Mouse (Mus musculus): ENCODE results near the gene Olfr780. TPM values are rescaled to one million over a fixed set of nuclear protein-coding genes. Genes with fewer than 3 reads are reported as not detected.
"Not testable (repeated sequence)": the region's sequence is repeated elsewhere in the genome, so short reads cannot be mapped to it uniquely, and the experiment has no call there.

Gene Olfr780
- not detected in 2 replicates for total RNA-seq (2012; rRNA removed)

DNA sequence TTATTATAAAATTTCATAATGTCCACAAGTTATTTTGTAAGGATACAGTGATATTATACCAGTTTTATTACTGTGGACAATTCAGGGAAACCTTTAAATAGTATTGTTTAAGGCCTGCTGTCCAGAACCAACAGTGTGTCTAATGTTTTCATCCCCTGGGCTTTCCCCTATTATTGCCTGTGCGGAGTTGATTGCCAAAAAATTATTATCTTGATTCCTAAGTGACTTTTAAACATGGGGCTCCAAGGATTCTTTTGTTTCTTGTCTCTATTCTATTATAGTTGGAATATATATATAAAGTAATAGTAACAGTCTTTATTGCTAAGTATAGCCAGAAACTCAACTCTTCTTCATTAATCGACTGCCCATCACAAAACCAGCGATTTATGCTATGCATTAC, at the start of gene Olfr780:
TSS of gene Olfr780 (plus strand) at position 301 of the 400 bp plus-strand sequence.
- H3K9me3 ChIP-seq (ENCODE audit: control insufficient read depth, insufficient read depth, low read depth, low read length) = no peaks in the 10 kb centered on the region
- H3K27ac ChIP-seq (ENCODE audit: insufficient read depth, low read depth, low read length, poor library complexity, severe bottlenecking) = no peak within 1 kb of the TSS
- no peak within 1 kb of the TSS for H3K4me3 ChIP-seq (ENCODE audit: insufficient read depth in 1 of 2, low read depth in 1 of 2, low read length in 2 of 2, poor library complexity in 1 of 2, severe bottlenecking in 1 of 2)
- TF ChIP-seq CHD2 (IDR thresholded peaks at IDR 0.05; ENCODE audit: low read depth, low read length) (no peak), ZC3H11A (IDR thresholded peaks at IDR 0.05; ENCODE audit: borderline replicate concordance, low read depth, low read length) (no peak), ZNF384 (IDR thresholded peaks at IDR 0.05; ENCODE audit: low read depth, low read length) (no peak), MAFK (IDR thresholded peaks at IDR 0.05; ENCODE audit: insufficient read depth, low read depth, low read length) (no peak), HCFC1 (IDR thresholded peaks at IDR 0.05; ENCODE audit: borderline replicate concordance, insufficient read depth, low read length) (no peak)
- H3K4me1 ChIP-seq (ENCODE audit: control insufficient read depth in 2 of 2, insufficient read depth in 2 of 2, low read length in 2 of 2, poor library complexity in 1 of 2) = no peaks in the 10 kb centered on the region
- in situ Hi-C loops (cut with MboI; ENCODE audit: low sequenced_read_pairs in 2 of 2, unreplicated experiment in 2 of 2) = no loop called here
- H3K36me3 ChIP-seq (ENCODE audit: control insufficient read depth, insufficient read depth, low read length, poor library complexity, severe bottlenecking) = no peaks in the 10 kb centered on the region
- no peak within 1 kb of the TSS for H3K9ac ChIP-seq (ENCODE audit: insufficient read depth, low read depth, low read length, poor library complexity, severe bottlenecking)
- DNase-seq (ENCODE audit: low read depth, low spot score) = no peak

DNA sequence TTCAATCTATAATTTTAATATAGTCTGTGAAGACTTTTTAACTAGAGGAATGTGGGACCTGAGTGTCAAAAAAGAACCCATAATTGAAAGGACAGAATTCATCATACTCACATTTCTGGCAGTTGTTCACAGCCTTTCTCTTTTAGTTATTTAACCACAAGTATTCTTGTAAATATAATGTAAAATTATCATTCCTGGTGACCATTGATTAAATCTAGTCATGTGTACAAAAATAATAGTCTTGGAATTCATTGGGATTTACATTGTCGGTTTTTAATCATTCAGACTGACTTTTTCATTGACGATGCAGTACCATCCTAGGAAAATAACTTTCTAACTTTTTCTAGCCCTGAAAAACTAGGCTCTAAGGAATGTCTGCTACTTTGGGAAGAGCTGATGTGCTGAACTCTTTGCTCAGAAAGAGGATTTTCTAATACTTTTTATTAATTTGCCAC, 46.8 kb upstream of the Olfr780 start, which contains the start of gene Olfr777:
TSS of gene Olfr777 (minus strand) at position 405 of the 455 bp plus-strand sequence.
- H3K4me3 ChIP-seq (ENCODE audit: insufficient read depth in 1 of 2, low read depth in 1 of 2, low read length in 2 of 2, poor library complexity in 1 of 2, severe bottlenecking in 1 of 2) = no peak within 1 kb of the TSS
- TF ChIP-seq ZNF384 (IDR thresholded peaks at IDR 0.05; ENCODE audit: low read depth, low read length) = no peak
- no peak for TF ChIP-seq MAFK (IDR thresholded peaks at IDR 0.05; ENCODE audit: insufficient read depth, low read depth, low read length)
- TF ChIP-seq CHD2 (IDR thresholded peaks at IDR 0.05; ENCODE audit: low read depth, low read length) = no peak
- no peak for TF ChIP-seq HCFC1 (IDR thresholded peaks at IDR 0.05; ENCODE audit: borderline replicate concordance, insufficient read depth, low read length)
- no peak for TF ChIP-seq ZC3H11A (IDR thresholded peaks at IDR 0.05; ENCODE audit: borderline replicate concordance, low read depth, low read length)
- in situ Hi-C loops (cut with MboI; ENCODE audit: low sequenced_read_pairs in 2 of 2, unreplicated experiment in 2 of 2) = no loop called here
- no peak within 1 kb of the TSS for H3K9ac ChIP-seq (ENCODE audit: insufficient read depth, low read depth, low read length, poor library complexity, severe bottlenecking)
- no peaks in the 10 kb centered on the region for H3K4me1 ChIP-seq (ENCODE audit: control insufficient read depth in 2 of 2, insufficient read depth in 2 of 2, low read length in 2 of 2, poor library complexity in 1 of 2)
- no peaks in the 10 kb centered on the region for H3K9me3 ChIP-seq (ENCODE audit: control insufficient read depth, insufficient read depth, low read depth, low read length)
- H3K27ac ChIP-seq (ENCODE audit: insufficient read depth, low read depth, low read length, poor library complexity, severe bottlenecking) = no peak within 1 kb of the TSS
- no peaks in the 10 kb centered on the region for H3K36me3 ChIP-seq (ENCODE audit: control insufficient read depth, insufficient read depth, low read length, poor library complexity, severe bottlenecking)
- no peak for DNase-seq (ENCODE audit: low read depth, low spot score)

- H3K4me1 ChIP-seq (ENCODE audit: control insufficient read depth in 2 of 2, insufficient read depth in 2 of 2, low read length in 2 of 2, poor library complexity in 1 of 2); H3K9me3 ChIP-seq (ENCODE audit: control insufficient read depth, insufficient read depth, low read depth, low read length); H3K9ac ChIP-seq (ENCODE audit: insufficient read depth, low read depth, low read length, poor library complexity, severe bottlenecking); DNase-seq (ENCODE audit: low read depth, low spot score); in situ Hi-C loops (cut with MboI; ENCODE audit: low sequenced_read_pairs in 2 of 2, unreplicated experiment in 2 of 2); H3K27ac ChIP-seq (ENCODE audit: insufficient read depth, low read depth, low read length, poor library complexity, severe bottlenecking); H3K4me3 ChIP-seq (ENCODE audit: insufficient read depth in 1 of 2, low read depth in 1 of 2, low read length in 2 of 2, poor library complexity in 1 of 2, severe bottlenecking in 1 of 2); H3K36me3 ChIP-seq (ENCODE audit: control insufficient read depth, insufficient read depth, low read length, poor library complexity, severe bottlenecking): not testable (repeated sequence)
Measured at GRCm38 (mm10) chr10:129312973-129313372, 4.9 kb upstream of the Olfr780 start.

DNA sequence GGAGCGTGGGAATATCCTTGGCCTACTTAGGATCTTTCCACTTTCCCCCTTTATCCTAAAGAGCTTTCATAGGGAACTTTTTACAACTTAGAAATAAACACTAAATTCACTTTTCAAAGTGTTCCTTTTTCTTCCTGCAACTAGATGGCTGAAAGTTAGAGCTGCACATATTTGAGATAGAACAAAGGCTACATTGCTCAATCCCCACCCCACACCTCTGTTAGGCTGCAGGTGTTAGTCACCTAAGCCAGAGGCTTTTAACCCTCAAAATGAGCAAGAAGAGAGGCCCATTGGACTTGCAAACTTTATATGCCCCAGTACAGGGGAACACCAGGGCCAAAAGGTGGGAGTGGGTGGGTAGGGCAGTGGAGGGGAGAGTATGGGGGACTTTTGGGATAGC, 4.4 kb upstream of the Olfr780 start:
- DNase-seq (ENCODE audit: low read depth, low spot score); H3K36me3 ChIP-seq (ENCODE audit: control insufficient read depth, insufficient read depth, low read length, poor library complexity, severe bottlenecking); H3K4me3 ChIP-seq (ENCODE audit: insufficient read depth in 1 of 2, low read depth in 1 of 2, low read length in 2 of 2, poor library complexity in 1 of 2, severe bottlenecking in 1 of 2); H3K9me3 ChIP-seq (ENCODE audit: control insufficient read depth, insufficient read depth, low read depth, low read length); H3K4me1 ChIP-seq (ENCODE audit: control insufficient read depth in 2 of 2, insufficient read depth in 2 of 2, low read length in 2 of 2, poor library complexity in 1 of 2); in situ Hi-C loops (cut with MboI; ENCODE audit: low sequenced_read_pairs in 2 of 2, unreplicated experiment in 2 of 2); H3K27ac ChIP-seq (ENCODE audit: insufficient read depth, low read depth, low read length, poor library complexity, severe bottlenecking); H3K9ac ChIP-seq (ENCODE audit: insufficient read depth, low read depth, low read length, poor library complexity, severe bottlenecking): not testable (repeated sequence)

- Histone ChIP-seq H3K27ac (ENCODE audit: insufficient read depth, low read depth, low read length, poor library complexity, severe bottlenecking) (no peak within 1 kb of the TSS), H3K4me1 (ENCODE audit: control insufficient read depth in 2 of 2, insufficient read depth in 2 of 2, low read length in 2 of 2, poor library complexity in 1 of 2) (no peaks in the 10 kb centered on the region), H3K9me3 (ENCODE audit: control insufficient read depth, insufficient read depth, low read depth, low read length) (no peaks in the 10 kb centered on the region), H3K9ac (ENCODE audit: insufficient read depth, low read depth, low read length, poor library complexity, severe bottlenecking) (no peak within 1 kb of the TSS), H3K36me3 (ENCODE audit: control insufficient read depth, insufficient read depth, low read length, poor library complexity, severe bottlenecking) (no peaks in the 10 kb centered on the region), H3K4me3 (ENCODE audit: insufficient read depth in 1 of 2, low read depth in 1 of 2, low read length in 2 of 2, poor library complexity in 1 of 2, severe bottlenecking in 1 of 2) (no peak within 1 kb of the TSS)
- in situ Hi-C loops (cut with MboI; ENCODE audit: low sequenced_read_pairs in 2 of 2, unreplicated experiment in 2 of 2) = no loop called here
- no peak for DNase-seq (ENCODE audit: low read depth, low spot score)
- no peak for TF ChIP-seq HCFC1 (IDR thresholded peaks at IDR 0.05; ENCODE audit: borderline replicate concordance, insufficient read depth, low read length)
- no peak for TF ChIP-seq ZNF384 (IDR thresholded peaks at IDR 0.05; ENCODE audit: low read depth, low read length)
- TF ChIP-seq ZC3H11A (IDR thresholded peaks at IDR 0.05; ENCODE audit: borderline replicate concordance, low read depth, low read length) = no peak
- TF ChIP-seq CHD2 (IDR thresholded peaks at IDR 0.05; ENCODE audit: low read depth, low read length) = no peak
- no peak for TF ChIP-seq MAFK (IDR thresholded peaks at IDR 0.05; ENCODE audit: insufficient read depth, low read depth, low read length)
Measured at GRCm38 (mm10) chr10:129328554-129328953, 10.6 kb downstream of the Olfr780 start, which contains the start of gene Olfr781. TSS of gene Olfr781 (plus strand) at chr10:129328854.

All from ES-E14 (cell line).